Mouse (Mus musculus) MEL (cell line): Measurements from ENCODE around the gene Fam181a.

Experiments
- CTCF ChIP-seq, 3 experiments: IDR thresholded peaks in 2 of 3; conservative IDR thresholded peaks in 1 of 3; 2 replicates each; pipeline ENCODE4 v1.5.1; 2011 to 2012; ENCODE audit warnings: low read length in 3 of 3, low read depth in 2 of 3, mild to moderate bottlenecking in 2 of 3, improper control_type of control experiment in 1 of 3, inconsistent platforms in 1 of 3, mixed read lengths in 1 of 3, moderate library complexity in 1 of 3; ENCODE audit not compliant: control insufficient read depth in 1 of 3, insufficient read depth in 1 of 3, poor library complexity in 1 of 3, severe bottlenecking in 1 of 3
- ELF1 ChIP-seq: IDR thresholded peaks from 2 replicates; pipeline ENCODE4 v1.6.1; 2014; ENCODE audit warnings: low read depth, mild to moderate bottlenecking, inconsistent platforms, low read length, improper control_type of control experiment, moderate library complexity
- ETS1 ChIP-seq: IDR thresholded peaks from 2 replicates; pipeline ENCODE4 v1.6.1; 2012; ENCODE audit warnings: low read depth, mild to moderate bottlenecking, inconsistent platforms, low read length, improper control_type of control experiment, moderate library complexity
- GATA1 ChIP-seq: IDR thresholded peaks from 2 replicates; pipeline ENCODE4 v1.6.1; 2011; ENCODE audit warnings: low read depth, low read length, improper control_type of control experiment
- JUND ChIP-seq: IDR thresholded peaks from 2 replicates; pipeline ENCODE4 v1.6.1; 2011; ENCODE audit warnings: low read depth, mild to moderate bottlenecking, improper control_type of control experiment, low read length
- MAZ ChIP-seq: IDR thresholded peaks from 2 replicates; pipeline ENCODE4 v1.6.1; 2012; ENCODE audit warnings: low read depth, mild to moderate bottlenecking, inconsistent platforms, low read length, improper control_type of control experiment
- MXI1 ChIP-seq: IDR thresholded peaks from 2 replicates; pipeline ENCODE4 v1.6.1; 2011; ENCODE audit warnings: mild to moderate bottlenecking, low read depth, low read length, improper control_type of control experiment
- POLR2A ChIP-seq, 2 experiments: IDR thresholded peaks; 2 replicates each; pipeline ENCODE4 v1.6.1; 2011 to 2012; ENCODE audit warnings: low read length in 2 of 2, mild to moderate bottlenecking in 2 of 2, control low read depth in 1 of 2, improper control_type of control experiment in 1 of 2, low read depth in 1 of 2, moderate library complexity in 1 of 2; ENCODE audit not compliant: control insufficient read depth in 1 of 2, insufficient read depth in 1 of 2, poor library complexity in 1 of 2
- UBTF ChIP-seq: IDR thresholded peaks from 2 replicates; pipeline ENCODE4 v1.6.1; 2012; ENCODE audit warnings: low read depth, mild to moderate bottlenecking, inconsistent platforms, low read length, improper control_type of control experiment, moderate library complexity, borderline replicate concordance; ENCODE audit not compliant: insufficient read depth
- USF1 ChIP-seq: IDR thresholded peaks from 2 replicates; pipeline ENCODE4 v1.6.1; 2014; ENCODE audit warnings: low read depth, mild to moderate bottlenecking, inconsistent platforms, low read length, improper control_type of control experiment, moderate library complexity

DNA sequence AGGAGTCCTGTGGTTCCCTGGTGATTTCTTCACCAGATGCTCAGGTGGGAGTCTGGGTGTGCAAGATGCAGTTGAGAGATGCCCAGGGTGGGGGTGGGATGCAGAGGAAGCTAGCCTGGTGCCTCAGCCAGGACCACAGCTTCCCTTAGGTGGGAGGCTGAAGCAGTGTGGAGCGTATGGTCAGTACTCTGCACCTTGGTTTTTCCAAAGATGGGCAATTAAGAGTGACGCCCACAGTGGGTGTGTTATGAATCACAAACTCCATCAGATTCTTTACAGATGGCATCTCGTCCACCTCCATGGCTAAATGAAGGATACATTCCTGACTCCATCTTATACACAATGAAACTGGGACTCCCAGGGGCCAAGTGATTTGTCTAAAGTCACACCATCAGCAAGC is 38.6 kb upstream of the Fam181a start:
- TF ChIP-seq GATA1 (no peak), CTCF (IDR thresholded peaks at IDR 0.05 in 2 of 3, conservative IDR thresholded peaks at IDR 0.05 in 1 of 3; ENCODE audit: control insufficient read depth in 1 of 3, insufficient read depth in 1 of 3, low read depth in 2 of 3, low read length in 3 of 3, poor library complexity in 1 of 3, severe bottlenecking in 1 of 3) (no peak), JUND (no peak), MXI1 (no peak), ELF1 (no peak), MAZ (no peak), POLR2A (IDR thresholded peaks at IDR 0.05; ENCODE audit: control insufficient read depth in 1 of 2, insufficient read depth in 1 of 2, low read depth in 1 of 2, low read length in 2 of 2, poor library complexity in 1 of 2) (no peak), USF1 (no peak), UBTF (no peak), ETS1 (no peak)
